Mouse (Mus musculus) thymus, postnatal 36 days (tissue): ENCODE results near the gene Adgrl2.

Source experiments
- DNase-seq, 2 experiments: peaks; one replicate each; pipeline ENCODE4 v3.0.0; 2022; ENCODE audit warnings: mixed read lengths in 2 of 2

Gene Adgrl2

DNA sequence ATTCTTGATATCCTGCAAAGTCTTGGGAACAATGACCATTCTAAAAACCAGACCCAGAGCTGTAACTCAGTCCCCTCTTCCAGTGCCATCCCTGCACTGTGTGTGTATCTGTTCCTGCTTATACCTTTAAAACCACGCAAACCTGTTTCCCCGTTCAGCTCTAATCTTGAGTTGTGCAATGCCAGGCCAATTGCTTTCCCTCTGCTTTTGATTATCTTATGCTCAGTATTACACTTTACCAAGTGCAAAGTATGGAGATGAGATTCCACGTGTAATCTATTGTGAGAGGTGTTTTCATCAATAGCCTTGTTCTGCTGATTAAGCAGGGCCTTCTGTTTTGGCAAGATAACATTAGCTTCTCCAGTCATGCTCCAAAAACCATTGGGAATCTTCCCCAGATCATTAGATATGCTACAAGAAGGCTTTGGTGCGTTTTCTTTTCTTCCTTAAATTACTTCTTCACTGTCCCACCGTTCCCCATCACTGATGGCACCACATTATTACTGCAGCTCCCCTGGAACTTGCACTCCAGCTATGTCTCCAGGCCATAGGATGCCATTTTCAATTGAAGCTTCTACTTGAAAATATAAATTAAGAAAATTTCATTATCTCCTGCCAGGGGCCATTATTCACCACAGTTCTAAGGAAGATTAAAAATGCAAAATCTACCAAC lies 118.4 kb downstream of the Adgrl2 start:
- DNase-seq = no peak

DNA sequence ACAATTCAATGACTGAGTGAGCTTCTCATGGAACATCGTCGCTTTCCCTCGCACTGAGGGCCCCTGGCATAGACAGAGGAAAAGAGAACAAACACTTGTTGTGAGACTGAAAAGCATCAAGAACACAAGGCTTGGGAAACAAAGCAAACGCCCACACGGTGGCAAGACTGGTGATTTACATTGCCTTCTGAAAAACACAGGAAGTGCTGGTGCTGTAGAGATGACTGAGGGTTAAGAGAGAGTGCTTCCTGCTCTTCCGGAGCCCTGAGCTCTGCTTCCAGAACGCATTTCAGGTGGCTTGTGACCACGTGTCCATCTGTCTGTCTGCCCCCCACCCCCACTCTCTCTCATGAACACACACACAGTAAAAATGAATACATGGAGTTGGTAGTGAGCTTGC lies 122.7 kb downstream of the Adgrl2 start:
- peak; percentile 13 to 36 for DNase-seq

DNA sequence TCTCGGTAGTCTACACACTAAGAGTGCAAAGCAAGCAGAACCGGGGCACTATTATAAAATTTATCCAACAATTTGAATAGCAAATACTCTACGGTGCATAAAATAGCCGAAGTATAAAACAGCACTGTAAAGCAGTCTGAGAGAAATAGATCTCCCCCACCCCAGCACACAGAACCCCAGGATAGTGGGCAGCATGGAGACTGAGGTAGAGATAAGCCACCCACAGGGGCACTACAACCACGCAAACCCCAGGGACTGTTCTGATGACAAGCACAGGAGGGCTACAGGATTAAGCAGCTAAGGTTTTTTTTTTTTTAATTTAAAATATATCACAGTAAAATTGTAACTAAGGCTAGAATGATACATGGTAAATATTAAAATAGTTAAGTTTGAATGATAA lies 123.7 kb downstream of the Adgrl2 start:
- DNase-seq = no peak

DNA sequence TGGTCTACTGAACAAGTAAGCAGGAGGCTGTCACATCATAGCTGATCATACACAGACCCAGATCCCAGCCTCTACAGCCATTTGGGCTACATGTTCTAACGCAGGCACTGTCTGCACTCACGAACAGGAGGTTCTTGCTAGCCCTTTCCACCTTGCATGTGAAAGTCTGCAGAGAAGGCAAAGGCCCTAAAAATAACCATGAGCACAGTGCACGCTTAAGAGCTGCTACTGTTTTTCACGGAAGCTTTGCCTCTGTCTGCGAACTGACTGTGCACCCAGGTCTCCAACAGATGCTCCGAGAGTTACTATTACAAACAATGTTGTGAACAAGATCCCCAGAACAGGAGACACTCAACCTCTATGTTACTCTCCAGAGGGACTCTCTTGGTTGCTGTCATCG lies 124.3 kb downstream of the Adgrl2 start:
- no peak for DNase-seq

DNA sequence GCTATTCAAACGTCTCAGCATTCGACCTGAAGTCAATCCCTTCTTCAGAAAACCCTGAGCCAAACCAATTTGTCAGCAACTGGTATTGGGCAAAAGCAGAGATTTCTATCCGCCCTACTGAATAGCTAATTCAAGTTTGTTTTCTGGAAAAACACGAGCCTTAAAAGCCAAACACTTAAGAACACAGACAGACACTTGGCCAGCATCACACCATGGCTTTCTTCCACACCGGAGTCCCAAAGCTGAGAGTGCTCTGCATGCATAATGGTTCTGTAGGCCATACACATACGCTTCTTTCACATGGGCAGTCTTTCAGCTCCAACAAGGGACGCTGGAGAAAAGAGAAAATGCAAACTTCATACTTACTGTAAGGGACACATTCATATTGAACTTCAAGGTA lies 125.1 kb downstream of the Adgrl2 start:
- DNase-seq = no peak

DNA sequence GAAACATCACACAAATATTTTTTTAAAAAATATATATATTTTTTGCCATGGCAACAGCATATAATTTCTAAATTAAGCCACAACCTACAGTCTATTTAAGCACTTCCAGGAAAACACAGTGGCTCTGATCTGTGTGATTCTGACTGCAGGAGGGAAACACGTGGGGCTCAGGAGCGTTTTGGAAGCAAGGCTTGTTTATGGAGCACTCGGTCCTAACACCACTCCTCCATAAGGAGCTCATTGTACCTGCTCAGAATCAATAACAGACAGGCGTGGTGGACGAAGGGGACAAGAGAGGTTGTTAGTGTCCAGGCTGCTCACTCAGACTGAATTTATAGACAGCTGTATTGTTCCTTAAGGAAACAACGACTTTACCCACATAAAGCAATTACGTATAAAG lies 128.5 kb downstream of the Adgrl2 start:
- DNase-seq = no peak

DNA sequence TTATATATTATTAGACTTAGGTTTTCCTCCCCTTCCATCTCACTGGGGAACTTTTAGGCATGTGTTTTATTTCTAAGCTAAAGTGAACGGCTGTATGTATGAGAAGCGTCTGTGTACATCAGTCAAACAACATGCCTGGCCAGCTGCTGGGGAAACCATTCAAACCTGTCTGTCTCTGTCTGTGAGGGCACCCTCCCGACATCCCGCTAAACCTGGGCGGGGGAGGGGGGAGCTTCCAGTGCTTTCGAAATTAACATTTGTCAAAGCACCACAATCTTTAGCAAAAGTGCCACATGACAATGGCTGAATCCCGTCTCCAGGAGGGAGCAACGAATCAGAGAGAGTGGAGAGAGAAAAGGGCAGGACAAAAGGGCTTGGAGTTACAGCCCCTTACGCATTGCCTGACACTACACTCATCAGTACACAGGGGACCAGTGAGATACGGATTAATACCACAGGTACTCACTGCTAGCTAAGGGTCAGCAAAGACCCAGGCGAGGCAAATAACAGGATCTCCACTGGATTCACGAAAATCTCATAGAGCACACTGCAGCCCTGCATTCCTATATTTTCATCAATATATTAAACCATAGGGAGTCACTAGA lies 135.9 kb downstream of the Adgrl2 start:
- DNase-seq = no peak

DNA sequence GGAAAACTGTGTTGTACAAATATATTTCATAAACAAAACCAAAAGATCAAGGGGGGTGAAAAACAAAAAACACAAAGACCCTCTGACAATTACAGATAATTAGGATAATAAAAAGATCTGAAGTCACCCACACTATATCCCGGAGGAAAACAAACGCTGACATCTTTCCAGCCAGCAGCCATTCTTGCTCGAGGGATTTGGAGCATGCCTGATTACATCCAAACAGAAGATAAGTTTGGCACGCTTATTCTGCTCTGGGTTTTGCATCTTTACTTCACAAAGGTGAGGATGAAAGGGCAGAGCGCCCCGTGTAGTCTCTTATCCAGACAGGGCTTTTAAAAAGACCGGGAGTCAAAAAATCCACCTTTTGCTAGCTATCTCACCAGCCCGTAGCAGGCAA lies 137.0 kb downstream of the Adgrl2 start:
- DNase-seq = no peak

DNA sequence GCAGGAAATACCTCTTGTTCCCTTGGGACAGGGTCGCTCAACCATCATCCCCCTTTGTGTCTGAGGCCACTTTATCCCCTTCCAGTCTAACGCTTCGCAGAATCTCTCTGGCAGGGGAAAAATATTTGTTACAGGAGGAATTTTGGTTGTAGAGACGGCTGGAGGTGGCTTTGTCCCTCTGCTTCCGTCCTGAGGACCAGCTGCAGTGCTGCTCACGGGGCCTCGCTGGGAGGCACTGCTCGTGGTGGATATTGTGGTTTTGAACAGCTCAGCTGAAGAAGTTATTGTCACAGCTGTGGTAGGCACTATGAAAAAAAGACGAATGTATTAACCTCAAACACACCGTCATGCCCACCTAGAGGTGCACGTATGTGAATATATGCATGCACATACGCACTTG lies 137.8 kb downstream of the Adgrl2 start:
- DNase-seq = peak; percentile 36 to 59

DNA sequence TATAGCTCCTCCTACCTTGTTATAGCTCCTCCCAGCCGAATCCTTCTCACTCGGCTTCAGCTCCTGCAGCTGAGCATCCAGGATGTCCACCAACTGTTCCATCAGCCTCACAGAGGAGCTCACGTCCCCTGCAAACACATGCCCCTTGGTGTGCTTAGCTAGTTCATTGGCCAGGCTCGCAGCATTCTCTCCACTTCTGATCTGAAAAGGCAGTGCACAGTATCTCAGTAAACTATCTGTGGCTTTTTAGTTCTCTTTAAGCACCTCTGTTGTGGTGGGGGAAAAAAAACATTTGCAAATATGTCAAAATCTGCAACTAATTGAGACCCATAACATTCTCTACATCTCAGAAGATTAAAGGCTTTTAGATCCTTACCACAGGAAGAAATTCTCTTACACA lies 139.5 kb downstream of the Adgrl2 start:
- peak in 1 of 2 experiments; percentile 12 for DNase-seq

DNA sequence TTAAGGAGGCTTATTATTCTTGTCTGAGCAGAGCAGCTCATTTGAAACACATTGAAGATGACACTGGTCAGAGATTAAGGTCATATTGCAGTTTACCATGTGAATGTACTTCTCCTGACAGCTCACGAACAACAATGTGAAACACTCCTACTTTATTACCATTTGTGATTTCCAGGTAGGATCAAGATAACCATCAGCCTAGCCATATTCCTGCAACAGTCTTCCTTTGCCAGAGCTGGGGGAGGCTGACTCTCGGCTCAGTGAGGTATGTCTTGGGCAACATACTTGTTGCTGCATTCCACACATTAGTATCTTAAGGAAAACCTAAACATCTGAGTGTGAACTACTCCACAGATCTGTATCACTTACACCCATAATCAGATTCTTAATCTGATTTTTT lies 142.0 kb downstream of the Adgrl2 start:
- DNase-seq = no peak

DNA sequence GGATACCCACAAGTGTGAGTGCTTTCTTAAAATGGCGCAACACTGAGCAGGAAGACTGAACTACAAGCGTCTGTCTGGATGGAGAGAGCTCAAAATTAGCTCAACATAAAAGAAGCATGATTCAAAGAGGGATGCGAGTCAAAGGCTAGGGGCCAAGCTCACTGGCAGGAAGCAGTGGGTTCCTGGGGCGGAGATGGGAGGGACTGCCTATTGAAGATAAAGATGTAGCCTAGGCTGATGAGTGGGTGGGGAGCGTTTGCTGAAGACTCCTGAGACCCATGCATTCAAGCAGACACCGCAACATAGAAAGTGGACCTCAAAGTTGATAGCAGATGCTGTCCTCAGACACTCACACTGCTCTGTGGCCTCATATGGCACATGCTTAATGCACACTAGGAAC lies 146.2 kb downstream of the Adgrl2 start:
- no peak for DNase-seq

DNA sequence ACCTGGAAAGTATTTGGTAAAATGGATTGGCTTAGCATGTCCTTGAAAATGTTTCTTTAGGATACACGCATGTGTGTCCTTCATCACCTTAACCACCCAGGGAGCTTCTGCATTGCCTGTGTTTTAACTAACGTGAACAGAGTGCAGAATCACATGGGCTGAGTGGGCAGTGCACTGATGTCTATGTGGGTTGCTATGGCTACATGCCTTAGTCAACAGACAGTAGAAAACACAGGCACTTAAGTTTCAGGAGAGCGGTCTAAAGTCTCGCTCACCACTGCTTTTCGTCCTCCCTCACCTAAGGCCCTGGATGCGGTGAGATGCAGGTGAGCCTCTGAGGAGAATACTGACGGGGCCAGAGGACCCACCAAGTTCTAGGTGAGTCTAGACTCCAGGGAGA lies 147.8 kb downstream of the Adgrl2 start:
- DNase-seq = no peak

DNA sequence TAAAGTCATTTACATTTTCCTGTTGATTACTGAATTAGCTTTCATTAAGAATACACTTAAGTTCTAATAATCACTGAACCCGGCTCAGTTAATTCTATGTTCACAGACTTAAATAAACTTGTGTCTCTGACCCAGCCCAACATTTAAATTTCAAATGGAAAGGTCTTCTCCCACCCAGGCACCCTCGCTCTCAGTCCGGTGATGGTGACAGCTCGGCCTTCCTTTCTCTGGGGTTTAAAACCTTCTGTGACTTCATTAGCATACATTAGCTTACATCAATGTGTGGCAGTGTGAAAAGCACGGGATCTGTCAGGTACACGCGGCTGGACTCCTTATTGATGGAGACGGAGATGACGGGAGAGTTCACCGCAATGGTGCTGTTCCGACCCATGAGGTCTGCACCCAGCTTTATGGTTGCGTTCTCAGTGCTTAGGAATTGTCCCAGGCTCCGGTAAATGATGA lies 151.5 kb downstream of the Adgrl2 start:
- no peak for DNase-seq

DNA sequence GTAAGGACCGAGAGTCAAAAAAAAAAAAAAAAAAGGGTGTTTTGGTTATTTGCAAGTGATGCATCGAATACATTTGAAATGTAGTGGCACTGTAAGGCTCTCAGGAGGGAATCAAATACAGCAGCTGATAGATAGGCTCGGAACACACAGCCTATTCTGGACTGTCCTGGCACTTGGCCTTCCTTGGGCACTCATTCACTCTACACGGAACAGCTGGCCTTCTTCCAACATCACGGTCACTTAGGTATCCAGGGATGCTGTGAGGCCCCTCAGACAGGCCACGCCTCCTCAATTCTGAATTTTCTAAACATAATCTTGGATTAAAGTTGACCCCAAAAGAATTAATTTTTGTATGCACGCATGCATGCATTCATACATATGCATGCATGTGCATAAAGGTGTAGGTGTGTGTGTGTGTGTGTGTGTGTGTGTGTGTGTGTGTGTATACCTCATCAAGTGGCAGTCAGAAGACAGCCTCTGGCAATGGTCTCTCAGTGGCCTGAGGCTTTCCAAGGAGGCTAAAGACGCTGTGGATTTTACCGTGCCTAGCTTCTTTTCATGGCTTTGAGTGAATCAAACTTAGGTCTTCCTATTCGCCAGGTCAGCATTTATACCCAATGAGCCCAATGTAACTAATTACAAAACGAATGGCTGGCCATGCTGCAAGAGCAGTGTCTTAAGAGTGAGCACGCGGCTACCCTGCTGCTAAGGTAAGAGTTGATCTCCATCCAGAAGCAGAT lies 152.1 kb downstream of the Adgrl2 start:
- DNase-seq = no peak

DNA sequence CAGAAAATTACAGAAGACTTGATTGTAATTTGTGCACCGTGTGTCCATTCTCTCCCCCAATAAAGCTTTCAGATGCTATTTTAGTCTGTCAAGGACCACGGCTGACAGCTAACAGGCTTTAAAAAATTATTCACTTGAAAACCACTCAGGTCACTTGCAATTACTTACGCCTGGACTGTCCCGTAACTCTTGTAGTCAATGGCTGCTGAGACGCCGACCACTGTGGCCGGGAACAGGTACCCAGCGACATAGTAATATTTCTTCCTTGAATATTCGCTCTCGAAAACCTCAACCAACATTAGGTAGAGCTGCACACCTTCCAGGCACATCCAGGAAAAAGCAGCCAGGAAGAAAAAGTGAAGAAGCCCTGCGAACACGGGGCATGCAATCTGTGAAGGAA lies 155.2 kb downstream of the Adgrl2 start:
- no peak for DNase-seq

DNA sequence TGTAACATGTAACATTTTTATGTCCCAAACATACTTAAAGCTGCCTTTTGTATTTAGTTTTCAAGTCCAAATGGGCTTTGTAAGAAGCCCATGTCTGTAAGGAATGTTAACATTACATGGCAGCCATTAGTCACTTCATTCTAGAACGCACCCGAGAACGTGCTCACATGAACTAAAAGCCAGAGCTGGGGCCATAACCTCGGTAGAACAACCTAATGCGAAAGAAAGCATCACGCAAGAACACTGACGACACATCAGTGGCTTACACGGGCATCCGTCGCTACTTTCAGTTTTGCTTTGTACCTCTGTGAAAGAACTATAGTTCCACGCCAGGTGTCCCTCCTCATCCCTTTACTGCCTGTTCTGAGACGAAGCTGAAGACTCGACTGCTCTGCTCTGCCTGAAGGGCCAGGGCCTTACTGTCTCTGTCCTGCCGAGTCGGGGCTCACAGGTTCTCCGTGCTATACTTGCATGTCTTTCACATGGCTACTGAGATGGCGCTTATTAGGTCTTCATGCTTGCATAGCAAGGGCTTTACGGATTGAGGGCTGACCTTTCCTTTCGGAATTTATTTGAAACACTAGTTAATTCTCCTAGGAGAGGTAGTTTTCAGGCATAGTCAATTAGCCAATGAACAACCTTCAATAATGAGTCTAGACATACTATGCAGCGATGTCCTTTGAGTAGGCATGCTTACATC lies 157.1 kb downstream of the Adgrl2 start:
- no peak for DNase-seq

DNA sequence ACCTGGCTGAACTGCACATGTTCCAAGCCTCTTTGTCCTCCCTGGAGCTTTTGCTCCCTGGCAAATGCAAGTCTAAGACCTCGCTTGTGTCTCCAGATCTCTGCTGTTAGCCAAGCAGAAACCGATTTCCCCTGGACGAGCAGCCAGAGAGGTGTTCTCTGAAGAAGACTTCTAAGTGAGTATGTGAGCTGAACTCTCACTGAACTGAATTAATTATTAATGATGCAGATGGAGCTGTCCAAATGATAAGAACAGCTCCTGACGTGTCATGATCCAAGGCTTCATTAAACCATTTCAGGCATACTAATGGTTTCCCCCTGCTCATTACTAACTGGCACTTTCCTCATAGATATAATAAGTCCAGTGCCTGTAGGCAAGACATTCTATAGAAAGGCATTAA lies 158.4 kb downstream of the Adgrl2 start:
- no peak for DNase-seq

DNA sequence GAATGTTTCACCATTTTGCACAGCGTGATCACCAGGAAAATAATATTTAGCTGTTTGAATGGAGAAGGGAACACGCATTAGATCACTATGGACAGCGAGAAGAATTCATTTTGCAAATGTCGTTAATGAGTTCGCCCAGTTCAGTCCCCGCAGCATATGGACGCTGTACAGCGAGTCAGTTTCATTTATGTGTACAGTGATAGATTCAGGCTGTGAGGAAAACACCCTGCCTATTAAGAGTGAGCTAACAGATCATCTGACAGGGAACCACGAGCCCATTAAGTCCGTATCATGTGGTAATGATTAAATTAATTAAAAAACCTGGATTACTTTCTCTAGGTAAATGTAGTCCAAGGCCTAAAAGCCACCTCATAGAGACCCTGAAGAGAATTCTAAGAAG lies 161.8 kb downstream of the Adgrl2 start:
- no peak for DNase-seq

DNA sequence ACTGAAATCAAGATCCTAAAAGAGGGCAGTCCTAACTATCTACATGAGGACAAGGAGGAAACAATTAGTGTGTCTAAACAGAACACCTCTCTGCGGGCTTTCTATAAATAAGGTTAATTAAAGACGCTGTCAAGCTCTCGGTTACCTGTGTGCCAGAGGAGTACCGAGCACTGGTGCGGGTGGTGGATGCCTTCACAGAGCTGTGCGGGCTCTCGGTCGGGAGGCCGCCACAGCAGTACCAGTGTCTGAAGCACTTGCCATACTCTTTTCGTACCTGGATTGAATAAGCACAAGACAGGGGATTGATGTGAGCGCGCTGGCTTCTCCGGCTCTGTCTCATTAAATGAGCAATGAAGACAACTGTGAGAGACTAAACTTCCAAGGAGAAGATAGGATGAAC lies 166.8 kb downstream of the Adgrl2 start:
- no peak for DNase-seq

DNA sequence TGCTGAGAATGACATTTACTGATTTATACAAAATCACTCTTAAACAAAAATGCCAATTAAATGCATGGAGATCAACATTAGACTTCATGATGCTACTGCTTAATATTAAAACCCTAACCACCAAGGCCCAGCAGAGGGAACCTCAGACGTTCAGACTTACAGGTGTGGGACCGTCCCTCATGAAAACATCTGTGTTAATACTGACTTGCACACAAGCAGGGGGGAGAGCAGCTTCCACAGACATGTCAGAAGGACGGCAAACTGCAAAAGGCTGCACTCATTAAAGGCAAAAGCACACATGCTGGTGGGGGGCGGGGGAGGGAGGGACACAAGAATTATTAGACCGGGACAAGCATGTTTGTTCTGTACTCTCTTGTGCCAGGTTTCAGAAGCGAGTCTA lies 168.7 kb downstream of the Adgrl2 start:
- no peak for DNase-seq

DNA sequence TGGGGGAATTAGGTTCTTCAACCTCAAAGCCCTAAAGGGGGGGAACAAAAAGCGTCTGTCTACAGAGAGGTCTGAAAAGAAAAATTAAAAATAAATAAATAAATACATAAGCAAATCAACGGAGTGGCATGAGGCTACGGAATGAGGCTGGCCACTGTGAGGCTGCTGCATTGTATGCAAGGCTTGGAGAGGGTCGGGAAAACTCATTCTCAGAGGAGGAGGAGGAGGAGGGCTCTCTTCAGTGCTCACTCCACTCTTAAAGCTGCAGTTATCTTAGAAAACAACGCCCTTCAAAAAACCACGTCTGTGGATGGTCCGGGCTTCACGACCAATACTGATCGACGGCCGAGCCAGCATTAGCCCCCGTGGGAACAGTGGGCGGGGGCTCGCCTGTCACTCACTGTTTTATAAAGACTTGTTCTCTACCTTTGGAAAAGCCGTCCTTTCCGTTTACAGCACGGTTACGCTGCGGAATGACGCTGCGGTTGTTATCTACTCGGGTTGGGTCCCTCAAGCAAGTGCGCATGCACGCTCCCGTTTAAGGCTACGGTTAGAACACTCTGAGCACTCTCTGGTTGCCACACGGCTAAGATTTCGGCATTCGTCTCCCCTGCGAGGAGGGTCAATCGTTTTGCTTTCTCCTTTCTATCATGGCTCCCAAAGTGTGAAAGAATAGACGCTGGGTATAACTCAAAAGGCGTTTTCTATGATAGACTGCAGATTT lies 170.9 kb downstream of the Adgrl2 start:
- no peak for DNase-seq
